Mouse (Mus musculus): Measurements from ENCODE around the gene Tcf20.

The Tcf20 gene

GRCm38 (mm10) chr15:82924679-82925425 is 62.8 kb downstream of the Tcf20 start:
- ChIA-PET CTCF (interaction anchor here (0.6 to 1.5 kb wide), 9 partner anchors 9 to 1852 kb away, joined by 3 to 8 read pairs (median 3); partner anchors contain the start of gene Sept3 (in 1 of the 4)), POLR2A (interaction anchor here in 3 of 4 experiments (0.6 to 3.7 kb wide), 49 partner anchors 10 to 224 kb away, joined by 3 to 18 read pairs (median 4); partner anchors contain the start of genes Poldip3 (in 3 of the 3) and Tcf20 (in 1 of the 3))

GRCm38 (mm10) chr15:82923531-82923930 is 64.1 kb downstream of the Tcf20 start:
- ChIA-PET CTCF (interaction anchor here (0.6 to 1.7 kb wide), 8 partner anchors 12 to 191 kb away, joined by 3 to 7 read pairs (median 3); no protein-coding TSS in a partner anchor), POLR2A (interaction anchor here in 3 of 4 experiments (0.6 to 3.0 kb wide), 8 partner anchors 22 to 225 kb away, joined by 3 to 17 read pairs (median 4); partner anchors contain the start of gene Poldip3 (in 1 of the 3))

GRCm38 (mm10) chr15:82922755-82923154 is 64.9 kb downstream of the Tcf20 start:
- CTCF ChIA-PET, result interaction anchor here (0.6 to 1.8 kb wide), 22 partner anchors 9 to 851 kb away, joined by 3 to 7 read pairs (median 4); partner anchors contain the start of gene Tcf20 (in 1 of the 4)
- POLR2A ChIA-PET, result interaction anchor here in 3 of 4 experiments (0.6 to 2.1 kb wide), 9 partner anchors 14 to 1808 kb away, joined by 3 to 11 read pairs (median 3); no protein-coding TSS in a partner anchor

GRCm38 (mm10) chr15:82922052-82922451 is 65.6 kb downstream of the Tcf20 start:
- POLR2A ChIA-PET, result interaction anchor here in 3 of 4 experiments (0.8 to 2.1 kb wide), 7 partner anchors 15 to 228 kb away, joined by 3 to 11 read pairs (median 3); no protein-coding TSS in a partner anchor
- CTCF ChIA-PET, result interaction anchor here (0.5 to 1.8 kb wide), 18 partner anchors 9 to 123 kb away, joined by 3 to 7 read pairs (median 4); partner anchors contain the start of gene Tcf20 (in 1 of the 4)

DNA sequence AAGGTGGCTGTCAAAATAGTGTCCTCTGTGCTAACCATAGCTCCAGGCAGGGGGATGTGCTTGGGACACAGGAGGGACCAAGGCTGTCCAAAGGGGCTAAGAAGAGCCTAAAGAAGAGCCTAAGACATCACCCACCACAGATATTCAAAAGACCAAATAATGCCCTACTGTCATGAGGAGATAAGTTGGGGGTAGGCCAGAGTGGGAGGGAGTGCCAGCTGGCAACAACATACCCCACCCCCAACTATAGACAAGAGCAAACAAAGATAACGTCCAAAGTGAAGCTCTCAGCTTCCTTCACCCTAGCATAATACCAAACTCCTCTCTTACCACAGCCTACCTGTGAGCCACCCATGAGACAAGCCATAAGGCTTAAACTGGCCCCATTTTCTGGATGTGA is 66.1 kb downstream of the Tcf20 start:
- POLR2A ChIA-PET, result interaction anchor here in 2 of 4 experiments (0.5 to 2.1 kb wide), 7 partner anchors 23 to 228 kb away, joined by 3 to 11 read pairs (median 3); no protein-coding TSS in a partner anchor

GRCm38 (mm10) chr15:82920895-82921515 is 66.7 kb downstream of the Tcf20 start:
- ChIA-PET CTCF (interaction anchor here in 2 of 4 experiments (0.5 to 1.7 kb wide), 3 partner anchors 26 to 89 kb away, joined by 3 to 4 read pairs (median 3); no protein-coding TSS in a partner anchor), POLR2A (interaction anchor here in 3 of 4 experiments (0.5 to 2.1 kb wide), 10 partner anchors 9 to 374 kb away, joined by 3 to 11 read pairs (median 3); no protein-coding TSS in a partner anchor)

More for the DNA sequence above, 66.1 kb downstream of the Tcf20 start:
- CTCF ChIA-PET, result interaction anchor here (0.5 to 1.8 kb wide), 10 partner anchors 10 to 123 kb away, joined by 3 to 7 read pairs (median 4); no protein-coding TSS in a partner anchor

DNA sequence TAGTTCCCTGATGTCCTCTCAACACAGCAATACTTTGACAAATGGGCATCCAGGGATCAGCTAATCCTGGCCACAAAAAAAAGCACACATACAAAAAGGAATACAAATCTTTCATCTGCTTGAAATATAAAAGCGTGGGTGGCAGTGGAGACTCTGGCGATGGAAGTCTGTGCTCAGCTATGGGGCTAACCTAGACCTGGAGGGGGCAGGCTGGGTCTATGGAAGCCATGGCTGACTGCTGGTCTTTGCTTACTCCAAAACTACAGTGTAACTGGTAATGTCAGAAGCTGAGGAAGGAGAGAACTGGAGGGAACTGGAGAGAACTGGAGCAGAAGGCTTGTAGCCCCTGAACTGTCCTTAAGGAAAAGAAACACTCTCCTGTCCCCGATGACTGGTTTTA is 69.7 kb downstream of the Tcf20 start:
- CTCF ChIA-PET, result interaction anchor here in 1 of 4 experiments (0.6 kb wide), 1 partner anchor 108 kb away, joined by 4 read pairs; no protein-coding TSS in a partner anchor
- POLR2A ChIA-PET, result interaction anchor here in 2 of 4 experiments (0.5 to 1.2 kb wide), 2 partner anchors 20 to 118 kb away, joined by 3 read pairs; no protein-coding TSS in a partner anchor

DNA sequence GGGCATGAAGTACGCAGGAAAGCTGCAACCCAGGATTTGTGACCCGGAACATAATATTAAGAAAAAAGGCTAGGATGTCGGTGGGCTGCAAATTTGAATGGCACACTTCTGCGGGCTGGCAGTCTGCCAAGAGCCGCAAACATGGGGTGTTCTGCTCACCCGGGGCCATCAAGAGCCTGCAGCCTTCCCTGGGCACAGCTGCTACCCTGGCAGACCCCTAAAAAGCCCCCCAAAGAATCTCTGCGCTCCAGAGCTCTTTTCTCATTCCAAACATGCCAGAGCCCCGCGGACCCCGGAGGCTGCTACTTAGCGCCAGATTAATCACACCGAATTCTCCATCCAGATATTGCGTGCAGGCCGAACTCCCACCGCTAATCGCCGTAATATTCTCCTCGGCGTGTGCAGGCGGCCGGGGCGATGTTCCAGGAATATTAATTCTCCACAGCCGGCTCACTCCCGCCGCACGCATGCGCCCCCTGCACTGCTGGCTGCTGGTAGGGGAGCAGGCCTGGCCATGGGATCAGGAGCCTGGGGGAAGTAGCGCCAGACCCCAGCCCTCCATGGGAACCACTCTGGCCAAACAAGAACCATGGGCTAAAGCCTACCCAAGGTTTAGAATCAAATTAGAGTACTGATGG is 70.3 kb downstream of the Tcf20 start:
- POLR2A ChIA-PET, result interaction anchor here in 1 of 4 experiments (1.2 kb wide), 2 partner anchors 12 to 20 kb away, joined by 3 to 4 read pairs; no protein-coding TSS in a partner anchor
- CTCF ChIA-PET, result no interaction called here

- POLR2A ChIA-PET, result interaction anchor here in 2 of 4 experiments (0.5 to 1.4 kb wide), 6 partner anchors 11 to 335 kb away, joined by 3 to 5 read pairs (median 5); no protein-coding TSS in a partner anchor
Measured at GRCm38 (mm10) chr15:82914455-82914854, 73.2 kb downstream of the Tcf20 start.

DNA sequence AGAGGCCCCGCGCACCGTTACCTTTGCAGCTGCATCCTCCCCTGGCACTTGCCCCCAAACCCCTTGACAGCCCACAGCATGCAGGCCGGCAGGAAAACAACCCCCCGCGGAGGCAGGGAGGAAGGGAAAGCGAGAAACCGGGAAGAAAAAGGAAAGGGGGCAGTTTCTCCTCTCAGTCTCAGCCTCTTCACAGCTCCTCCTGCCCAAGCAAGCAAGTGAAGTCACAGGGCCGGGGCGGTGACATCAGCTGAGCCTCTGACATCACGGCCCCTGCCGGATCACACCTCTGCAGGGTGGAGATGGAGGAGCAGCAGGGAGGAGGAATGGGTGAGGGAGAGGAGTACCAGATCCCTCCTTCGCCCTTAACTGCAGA is 75.7 kb downstream of the Tcf20 start:
- CTCF ChIA-PET, result interaction anchor here in 2 of 4 experiments (0.6 to 1.9 kb wide), 4 partner anchors 11 to 160 kb away, joined by 3 to 8 read pairs (median 4); no protein-coding TSS in a partner anchor
- POLR2A ChIA-PET, result interaction anchor here in 3 of 4 experiments (0.5 to 3.7 kb wide), 11 partner anchors 10 to 238 kb away, joined by 3 to 12 read pairs (median 3); no protein-coding TSS in a partner anchor

More at GRCm38 (mm10) chr15:82914455-82914854, 73.2 kb downstream of the Tcf20 start:
- CTCF ChIA-PET, result no interaction called here

DNA sequence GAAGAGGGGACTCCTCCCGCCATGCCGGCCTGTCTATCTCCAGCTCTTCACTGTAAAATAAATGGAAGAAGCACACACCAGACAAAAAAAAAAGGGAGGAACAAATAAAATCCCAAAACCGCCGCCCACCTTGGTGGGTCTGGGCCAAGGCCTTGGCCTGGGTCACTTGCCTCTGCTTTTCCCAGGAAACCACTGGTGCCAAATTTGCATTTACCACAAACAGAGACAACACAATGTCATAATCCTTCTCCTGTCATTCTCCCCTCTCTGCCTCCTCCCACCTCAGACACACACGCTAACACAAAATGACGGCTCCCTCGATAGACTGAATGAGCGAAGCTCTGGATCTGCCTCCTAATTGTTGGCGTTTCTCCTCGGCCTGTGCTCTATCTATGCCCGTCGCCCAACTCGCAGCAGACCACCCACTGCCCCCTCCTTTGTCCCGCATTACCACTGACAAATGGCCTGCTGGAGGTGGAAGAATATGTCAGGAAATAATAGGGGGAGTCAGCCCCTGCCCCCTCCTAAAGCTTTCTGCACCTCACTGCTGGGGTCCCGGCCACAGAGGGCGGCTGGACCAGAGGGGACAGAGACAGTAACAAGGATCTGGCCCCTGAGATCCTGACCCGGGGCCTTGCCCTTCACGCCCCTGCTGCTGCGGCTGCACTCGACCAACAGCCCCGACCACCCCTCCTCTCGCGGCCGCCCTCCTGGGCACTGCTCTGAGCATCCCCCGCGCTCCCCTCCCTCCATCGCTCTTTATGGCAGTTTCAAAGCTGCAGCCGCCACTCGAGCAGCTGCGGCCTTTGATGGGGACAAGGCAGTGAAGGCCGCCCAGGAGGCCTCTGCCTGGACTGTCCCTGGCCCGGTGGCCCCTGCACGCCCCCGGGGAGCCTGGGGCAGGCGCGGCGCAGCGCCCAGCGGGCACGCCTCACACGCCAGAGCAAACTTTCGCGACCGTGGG is 76.4 kb downstream of the Tcf20 start:
- CTCF ChIA-PET, result interaction anchor here in 3 of 4 experiments (0.6 to 1.9 kb wide), 6 partner anchors 10 to 238 kb away, joined by 3 to 8 read pairs (median 3); partner anchors contain the start of gene Poldip3 (in 1 of the 3)
- POLR2A ChIA-PET, result interaction anchor here in 2 of 4 experiments (0.5 to 3.7 kb wide), 12 partner anchors 9 to 326 kb away, joined by 3 to 12 read pairs (median 3); no protein-coding TSS in a partner anchor

DNA sequence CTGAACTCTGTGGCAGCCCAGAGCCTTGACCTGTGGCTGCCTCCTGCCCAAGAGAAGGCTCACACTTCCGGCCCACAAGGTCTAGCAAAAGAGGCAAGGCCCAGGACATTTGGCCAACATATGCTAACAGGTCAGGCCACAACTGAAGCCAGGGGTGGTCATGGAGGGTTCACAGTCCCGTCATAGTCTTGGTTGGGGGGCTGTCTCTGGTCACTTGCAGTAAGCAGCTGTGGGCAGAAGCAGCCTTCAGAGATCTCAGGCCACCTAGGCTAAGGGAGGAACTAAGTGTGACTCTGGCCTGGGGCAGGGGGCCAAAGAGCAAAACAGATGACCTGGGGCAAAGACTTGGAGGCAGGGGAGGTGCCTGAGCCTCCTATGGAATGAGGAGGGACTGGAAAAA is 77.1 kb downstream of the Tcf20 start:
- ChIA-PET CTCF (interaction anchor here in 2 of 4 experiments (0.6 to 1.9 kb wide), 3 partner anchors 9 to 238 kb away, joined by 3 to 4 read pairs (median 3); partner anchors contain the start of gene Poldip3 (in 1 of the 2)), POLR2A (interaction anchor here in 2 of 4 experiments (0.5 to 4.4 kb wide), 9 partner anchors 9 to 326 kb away, joined by 3 to 18 read pairs (median 3); no protein-coding TSS in a partner anchor)

- ChIA-PET POLR2A (interaction anchor here in 3 of 4 experiments (0.5 to 4.4 kb wide), 12 partner anchors 8 to 143 kb away, joined by 3 to 18 read pairs (median 3); partner anchors contain the start of gene Nfam1 (in 1 of the 3)), CTCF (no interaction called here)
Measured at GRCm38 (mm10) chr15:82909791-82910190, 77.9 kb downstream of the Tcf20 start.

DNA sequence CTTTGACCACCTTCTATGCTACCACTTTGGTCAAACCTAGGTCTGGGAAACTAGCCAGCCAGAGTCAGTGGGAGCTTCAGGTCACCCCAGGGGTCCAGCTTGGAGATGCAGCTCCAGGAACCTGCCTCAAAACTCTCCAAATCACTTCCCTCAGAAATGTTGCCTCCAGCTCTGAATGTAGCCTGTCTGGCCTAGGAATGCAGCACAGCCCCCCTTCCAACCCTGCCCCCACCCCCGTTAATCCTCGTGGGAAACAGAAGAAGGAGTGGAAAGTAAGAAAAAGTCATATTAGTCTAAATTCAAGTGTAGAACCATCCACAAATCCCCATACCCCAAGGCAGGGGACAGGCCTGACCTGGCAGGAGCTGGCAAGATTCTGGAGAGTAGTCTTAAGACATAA is 79.2 kb downstream of the Tcf20 start:
- POLR2A ChIA-PET, result interaction anchor here in 1 of 4 experiments (0.8 to 4.4 kb wide), 9 partner anchors 8 to 76 kb away, joined by 3 to 18 read pairs (median 4); no protein-coding TSS in a partner anchor
- CTCF ChIA-PET, result interaction anchor here in 1 of 4 experiments (0.5 to 0.6 kb wide), 2 partner anchors 693 to 1693 kb away, joined by 3 to 8 read pairs; no protein-coding TSS in a partner anchor

DNA sequence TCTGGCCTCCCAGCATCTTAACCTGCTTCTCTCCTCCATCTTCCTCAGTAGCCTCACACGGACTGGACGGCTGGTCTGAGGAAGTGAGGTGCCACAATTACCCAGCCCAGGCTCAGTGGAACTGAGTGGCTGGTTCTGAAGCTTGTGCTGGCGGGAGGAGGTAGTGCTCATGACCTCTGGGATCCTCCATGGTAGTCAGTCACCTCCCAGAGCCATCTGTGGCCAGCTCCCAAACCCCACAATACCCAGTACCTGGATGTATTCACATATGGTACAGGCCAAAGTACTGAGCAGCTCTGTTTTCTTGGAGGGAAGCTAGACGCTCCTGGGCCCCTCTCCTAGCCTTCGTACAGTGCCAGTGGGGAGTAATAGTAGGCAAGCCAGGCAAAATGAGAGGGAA is 80.4 kb downstream of the Tcf20 start:
- POLR2A ChIA-PET, result interaction anchor here in 2 of 4 experiments (0.6 to 4.4 kb wide), 7 partner anchors 9 to 137 kb away, joined by 3 to 18 read pairs (median 4); no protein-coding TSS in a partner anchor
- CTCF ChIA-PET, result interaction anchor here in 1 of 4 experiments (1.2 kb wide), 1 partner anchor 15 kb away, joined by 3 read pairs; no protein-coding TSS in a partner anchor

DNA sequence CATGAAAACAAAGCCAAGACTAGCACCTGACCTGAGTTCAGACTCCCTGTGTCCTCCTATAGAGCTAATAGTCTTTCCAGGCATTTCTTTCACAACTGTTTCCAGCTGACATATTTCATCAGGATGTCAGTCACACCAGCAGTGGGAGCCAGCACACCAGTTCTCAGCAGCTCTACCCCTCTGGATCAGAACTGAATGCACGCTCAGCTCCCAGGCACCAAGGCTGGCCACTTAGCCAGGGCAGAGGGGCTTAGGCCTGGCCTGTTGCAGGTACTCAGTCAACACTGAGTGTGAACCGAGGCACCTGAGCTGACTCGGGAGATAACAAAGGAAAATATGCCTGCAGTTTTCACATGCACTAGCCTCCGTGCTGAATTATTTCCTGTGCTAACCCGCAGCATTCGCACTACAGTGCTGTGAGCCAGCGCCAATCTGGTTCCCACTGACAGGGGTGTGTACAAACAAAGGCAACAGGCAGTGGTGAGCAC is 81.1 kb downstream of the Tcf20 start:
- POLR2A ChIA-PET, result interaction anchor here in 2 of 4 experiments (0.6 to 4.4 kb wide), 7 partner anchors 8 to 716 kb away, joined by 3 to 18 read pairs (median 3); no protein-coding TSS in a partner anchor
- CTCF ChIA-PET, result interaction anchor here (0.6 to 1.2 kb wide), 6 partner anchors 16 to 1630 kb away, joined by 3 to 8 read pairs (median 4); no protein-coding TSS in a partner anchor

All from embryonic stem cell, embryonic (primary cell).